Mouse (Mus musculus): ENCODE measurements around the gene Tox3.

Gene Tox3

GRCm38 (mm10) chr8:90244458-90245145 lies 103.5 kb downstream of the Tox3 start:
- DNase-seq (ENCODE audit: low read depth in 2 of 2, low spot score in 2 of 2), result no peak

GRCm38 (mm10) chr8:90243957-90244356 lies 104.2 kb downstream of the Tox3 start:
- no peak for DNase-seq (ENCODE audit: low read depth in 2 of 2, low spot score in 2 of 2)

- no peak for DNase-seq (ENCODE audit: low read depth in 2 of 2, low spot score in 2 of 2)
These were observed 105.8 kb downstream of the Tox3 start for GRCm38 (mm10) chr8:90242351-90242750.

- DNase-seq (ENCODE audit: low read depth in 2 of 2, low spot score in 2 of 2), result no peak
These were observed 106.7 kb downstream of the Tox3 start for GRCm38 (mm10) chr8:90241461-90241860.

GRCm38 (mm10) chr8:90232501-90232900 lies 115.6 kb downstream of the Tox3 start:
- DNase-seq (ENCODE audit: low read depth in 2 of 2, low spot score in 2 of 2), result no peak

GRCm38 (mm10) chr8:90224172-90224571 lies 124.0 kb downstream of the Tox3 start:
- no peak for DNase-seq (ENCODE audit: low read depth in 2 of 2, low spot score in 2 of 2)

- DNase-seq (ENCODE audit: low read depth in 2 of 2, low spot score in 2 of 2), result no peak
These were observed 138.8 kb downstream of the Tox3 start for GRCm38 (mm10) chr8:90209105-90210037.
